Mouse (Mus musculus): ENCODE data around the gene Olfr620. TPM values are rescaled to one million over a fixed set of nuclear protein-coding genes. Genes with fewer than 3 reads are reported as not detected.

The Olfr620 gene
- not detected in 2 replicates for polyA plus RNA-seq (2016; fragmentation: Nextera tagmentation; extraction: Ambion mirVana)

GRCm38 (mm10) chr7:103612434-103612833, at the start of gene Olfr620:
TSS of gene Olfr620 (minus strand) at chr7:103612534.
- no peak within 1 kb of the TSS for H3K4me3 ChIP-seq
- 69% methylated on average over 2 of the region's 2 CpGs for WGBS
- no peaks in the 10 kb centered on the region for H3K9me3 ChIP-seq
- H3K4me1 ChIP-seq: no peaks in the 10 kb centered on the region
- no peaks in the 10 kb centered on the region for H3K36me3 ChIP-seq (replicated peaks)
- no peak for DNase-seq (ENCODE audit: low spot score)
- H3K27me3 ChIP-seq (replicated peaks; ENCODE audit: low read depth, poor library complexity, severe bottlenecking): no peaks in the 10 kb centered on the region
- H3K27ac ChIP-seq (replicated peaks): no peak within 1 kb of the TSS

DNA sequence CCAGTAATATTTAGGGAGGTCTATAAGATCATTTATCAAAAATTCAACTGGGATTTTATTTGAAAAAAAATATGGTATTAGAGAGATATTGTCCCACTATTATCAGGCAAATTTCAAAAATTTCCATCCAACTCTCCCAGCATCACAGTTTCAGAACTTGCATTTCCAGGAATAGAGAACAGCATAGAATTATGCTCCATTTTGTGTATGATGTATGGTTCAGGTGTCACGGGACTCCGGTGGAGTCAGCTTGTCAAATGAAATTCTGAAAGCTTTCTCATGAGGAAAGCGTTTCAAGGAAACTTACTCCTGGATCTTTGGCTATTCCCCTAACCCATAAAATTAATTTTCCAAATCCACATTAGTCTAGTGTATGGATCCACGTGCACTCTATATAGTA, 31.7 kb upstream of the Olfr620 start:
- Histone ChIP-seq H3K36me3 (replicated peaks) (no peaks in the 10 kb centered on the region), H3K4me1 (no peaks in the 10 kb centered on the region), H3K27me3 (replicated peaks; ENCODE audit: low read depth, poor library complexity, severe bottlenecking) (no peaks in the 10 kb centered on the region), H3K4me3 (no peak overlapping the region), H3K27ac (replicated peaks) (no peak overlapping the region), H3K9me3 (no peaks in the 10 kb centered on the region)
- DNase-seq (ENCODE audit: low spot score): no peak
- 88% methylated on average over 4 of the region's 4 CpGs for WGBS

- no peaks in the 10 kb centered on the region for H3K36me3 ChIP-seq (replicated peaks)
- H3K27me3 ChIP-seq (replicated peaks; ENCODE audit: low read depth, poor library complexity, severe bottlenecking): no peaks in the 10 kb centered on the region
- no peak within 1 kb of the TSS for H3K27ac ChIP-seq (replicated peaks)
- H3K9me3 ChIP-seq: no peaks in the 10 kb centered on the region
- no peak for DNase-seq (ENCODE audit: low spot score)
- 76% methylated on average over 1 of the region's 1 CpGs for WGBS
- H3K4me3 ChIP-seq: no peak within 1 kb of the TSS
- H3K4me1 ChIP-seq: no peaks in the 10 kb centered on the region
These were observed 30.3 kb upstream of the Olfr620 start, which contains the start of gene Olfr622 for GRCm38 (mm10) chr7:103642602-103643001. TSS of gene Olfr622 (minus strand) at chr7:103642702.

GRCm38 (mm10) chr7:103636795-103637194, 24.5 kb upstream of the Olfr620 start:
- H3K36me3 ChIP-seq (replicated peaks): no peaks in the 10 kb centered on the region
- no peak overlapping the region for H3K4me3 ChIP-seq
- no peaks in the 10 kb centered on the region for H3K27me3 ChIP-seq (replicated peaks; ENCODE audit: low read depth, poor library complexity, severe bottlenecking)
- no peak for DNase-seq (ENCODE audit: low spot score)
- no peaks in the 10 kb centered on the region for H3K9me3 ChIP-seq
- H3K4me1 ChIP-seq: no peaks in the 10 kb centered on the region
- no peak overlapping the region for H3K27ac ChIP-seq (replicated peaks)

- 85% methylated on average over 2 of the region's 2 CpGs for WGBS
- no peak for DNase-seq (ENCODE audit: low spot score)
- Histone ChIP-seq H3K36me3 (replicated peaks) (no peaks in the 10 kb centered on the region), H3K27me3 (replicated peaks; ENCODE audit: low read depth, poor library complexity, severe bottlenecking) (no peaks in the 10 kb centered on the region), H3K27ac (replicated peaks) (no peak overlapping the region), H3K4me3 (no peak overlapping the region), H3K9me3 (no peaks in the 10 kb centered on the region), H3K4me1 (no peaks in the 10 kb centered on the region)
These were observed 4.9 kb downstream of the Olfr620 start for GRCm38 (mm10) chr7:103607425-103607824.

DNA sequence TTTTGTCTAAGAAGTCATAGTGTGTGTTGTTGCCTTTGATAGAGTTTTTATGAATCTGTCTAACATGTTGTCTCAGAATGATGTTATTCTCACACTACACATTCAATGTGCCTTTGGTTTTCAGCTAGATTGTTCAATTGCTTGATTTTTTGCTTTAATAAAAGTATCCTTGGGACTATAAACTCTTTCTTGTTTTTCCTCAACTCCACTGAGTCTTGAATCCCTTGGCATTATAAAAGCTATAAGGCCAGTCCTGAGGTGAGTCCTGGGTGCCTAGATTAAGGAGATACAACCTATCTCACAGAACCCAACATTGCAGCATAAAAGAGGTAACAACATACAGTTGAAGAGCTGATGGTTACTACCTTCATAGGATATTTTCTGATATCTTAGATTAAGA, 12.1 kb downstream of the Olfr620 start, which contains the start of gene Olfr619:
Gene Olfr619 (plus strand): TSS at position 301 of the 400 bp plus-strand sequence.
- no peaks in the 10 kb centered on the region for H3K27me3 ChIP-seq (replicated peaks; ENCODE audit: low read depth, poor library complexity, severe bottlenecking)
- no peak for DNase-seq (ENCODE audit: low spot score)
- H3K4me1 ChIP-seq: no peaks in the 10 kb centered on the region
- no peaks in the 10 kb centered on the region for H3K9me3 ChIP-seq
- no peak within 1 kb of the TSS for H3K27ac ChIP-seq (replicated peaks)
- no peaks in the 10 kb centered on the region for H3K36me3 ChIP-seq (replicated peaks)
- no peak within 1 kb of the TSS for H3K4me3 ChIP-seq

GRCm38 (mm10) chr7:103589803-103590202, 22.5 kb downstream of the Olfr620 start, which contains the start of gene Olfr618:
TSS of gene Olfr618 (plus strand) at chr7:103590103.
- no peaks in the 10 kb centered on the region for H3K27me3 ChIP-seq (replicated peaks; ENCODE audit: low read depth, poor library complexity, severe bottlenecking)
- H3K4me1 ChIP-seq: no peaks in the 10 kb centered on the region
- no peak for DNase-seq (ENCODE audit: low spot score)
- no peak within 1 kb of the TSS for H3K27ac ChIP-seq (replicated peaks)
- H3K36me3 ChIP-seq (replicated peaks): no peaks in the 10 kb centered on the region
- H3K4me3 ChIP-seq: no peak within 1 kb of the TSS
- 68% methylated on average over 2 of the region's 2 CpGs for WGBS
- H3K9me3 ChIP-seq: no peaks in the 10 kb centered on the region

GRCm38 (mm10) chr7:103572761-103573160, 39.6 kb downstream of the Olfr620 start, which contains the start of gene Olfr617:
TSS of gene Olfr617 (plus strand) at chr7:103573061.
- Histone ChIP-seq H3K9me3 (no peaks in the 10 kb centered on the region), H3K36me3 (replicated peaks) (no peaks in the 10 kb centered on the region), H3K27me3 (replicated peaks; ENCODE audit: low read depth, poor library complexity, severe bottlenecking) (no peaks in the 10 kb centered on the region), H3K4me3 (no peak within 1 kb of the TSS), H3K4me1 (no peaks in the 10 kb centered on the region), H3K27ac (replicated peaks) (no peak within 1 kb of the TSS)
- no peak for DNase-seq (ENCODE audit: low spot score)
- 85% methylated on average over 1 of the region's 1 CpGs for WGBS

GRCm38 (mm10) chr7:103569043-103569442, 43.3 kb downstream of the Olfr620 start, which contains the start of gene Olfr616:
TSS of gene Olfr616 (minus strand) at chr7:103569143.
- no peak within 1 kb of the TSS for H3K27ac ChIP-seq (replicated peaks)
- H3K9me3 ChIP-seq: no peaks in the 10 kb centered on the region
- WGBS: 83% methylated on average over 3 of the region's 3 CpGs
- H3K36me3 ChIP-seq (replicated peaks): no peaks in the 10 kb centered on the region
- no peak for DNase-seq (ENCODE audit: low spot score)
- H3K4me1 ChIP-seq: no peaks in the 10 kb centered on the region
- no peaks in the 10 kb centered on the region for H3K27me3 ChIP-seq (replicated peaks; ENCODE audit: low read depth, poor library complexity, severe bottlenecking)
- H3K4me3 ChIP-seq: no peak within 1 kb of the TSS

- no peaks in the 10 kb centered on the region for H3K9me3 ChIP-seq
- no peaks in the 10 kb centered on the region for H3K4me1 ChIP-seq
- no peak within 1 kb of the TSS for H3K4me3 ChIP-seq
- H3K27me3 ChIP-seq (replicated peaks; ENCODE audit: low read depth, poor library complexity, severe bottlenecking): no peaks in the 10 kb centered on the region
- H3K36me3 ChIP-seq (replicated peaks): no peaks in the 10 kb centered on the region
- no peak within 1 kb of the TSS for H3K27ac ChIP-seq (replicated peaks)
- no peak for DNase-seq (ENCODE audit: low spot score)
- WGBS: 85% methylated on average over 2 of the region's 2 CpGs
These were observed 56.6 kb downstream of the Olfr620 start, which contains the start of gene Olfr615 for GRCm38 (mm10) chr7:103555779-103556178. TSS of gene Olfr615 (plus strand) at chr7:103556079.

Small RNA genes lying within 50 kb of the gene (microRNA-seq; reads per million reads assigned to microRNA genes)
- not detected for gene Gm26506

Other genes with a start within 250 kb of the Olfr620 start
- gene Olfr601, start 249.9 kb downstream of the Olfr620 start, polyA plus RNA-seq (2016; fragmentation: Nextera tagmentation; extraction: Ambion mirVana): not detected in 2 replicates
- not detected in 2 replicates for gene Olfr603, start 226.4 kb downstream of the Olfr620 start, polyA plus RNA-seq (2016; fragmentation: Nextera tagmentation; extraction: Ambion mirVana)
- not detected in 2 replicates for gene Usp17lc, start 197.5 kb downstream of the Olfr620 start, polyA plus RNA-seq (2016; fragmentation: Nextera tagmentation; extraction: Ambion mirVana)
- not detected in 2 replicates for gene Olfr605, start 167.1 kb downstream of the Olfr620 start, polyA plus RNA-seq (2016; fragmentation: Nextera tagmentation; extraction: Ambion mirVana)
- not detected in 2 replicates for gene Olfr606, start 163.5 kb downstream of the Olfr620 start, polyA plus RNA-seq (2016; fragmentation: Nextera tagmentation; extraction: Ambion mirVana)
- not detected in 2 replicates for gene Olfr607, start 148.4 kb downstream of the Olfr620 start, polyA plus RNA-seq (2016; fragmentation: Nextera tagmentation; extraction: Ambion mirVana)
- not detected in 2 replicates for gene Olfr608, start 142.7 kb downstream of the Olfr620 start, polyA plus RNA-seq (2016; fragmentation: Nextera tagmentation; extraction: Ambion mirVana)
- gene Olfr609, start 114.5 kb downstream of the Olfr620 start, polyA plus RNA-seq (2016; fragmentation: Nextera tagmentation; extraction: Ambion mirVana): not detected in 2 replicates
- gene Olfr610, start 100.4 kb downstream of the Olfr620 start, polyA plus RNA-seq (2016; fragmentation: Nextera tagmentation; extraction: Ambion mirVana): not detected in 2 replicates
- not detected in 2 replicates for gene Olfr611, start 91.7 kb downstream of the Olfr620 start, polyA plus RNA-seq (2016; fragmentation: Nextera tagmentation; extraction: Ambion mirVana)
- not detected in 2 replicates for gene Olfr612, start 69.8 kb downstream of the Olfr620 start, polyA plus RNA-seq (2016; fragmentation: Nextera tagmentation; extraction: Ambion mirVana)
- gene Olfr613, start 64.5 kb downstream of the Olfr620 start, polyA plus RNA-seq (2016; fragmentation: Nextera tagmentation; extraction: Ambion mirVana): not detected in 2 replicates
- not detected in 2 replicates for gene Olfr615, start 56.5 kb downstream of the Olfr620 start, polyA plus RNA-seq (2016; fragmentation: Nextera tagmentation; extraction: Ambion mirVana)
- not detected in 2 replicates for gene Olfr616, start 43.4 kb downstream of the Olfr620 start, polyA plus RNA-seq (2016; fragmentation: Nextera tagmentation; extraction: Ambion mirVana)
- not detected in 2 replicates for gene Olfr617, start 39.5 kb downstream of the Olfr620 start, polyA plus RNA-seq (2016; fragmentation: Nextera tagmentation; extraction: Ambion mirVana)
- not detected in 2 replicates for gene Olfr618, start 22.4 kb downstream of the Olfr620 start, polyA plus RNA-seq (2016; fragmentation: Nextera tagmentation; extraction: Ambion mirVana)
- gene Olfr619, start 12.0 kb downstream of the Olfr620 start, polyA plus RNA-seq (2016; fragmentation: Nextera tagmentation; extraction: Ambion mirVana): not detected in 2 replicates
- gene Olfr622, start 30.2 kb upstream of the Olfr620 start, polyA plus RNA-seq (2016; fragmentation: Nextera tagmentation; extraction: Ambion mirVana): not detected in 2 replicates
- gene Olfr623, start 51.2 kb upstream of the Olfr620 start, polyA plus RNA-seq (2016; fragmentation: Nextera tagmentation; extraction: Ambion mirVana): not detected in 2 replicates
- 0.04 and 0.05 TPM in 2 replicates for gene Olfr624, start 58.7 kb upstream of the Olfr620 start, polyA plus RNA-seq (2016; fragmentation: Nextera tagmentation; extraction: Ambion mirVana)
- not detected in 2 replicates for gene Olfr625-ps1, start 70.2 kb upstream of the Olfr620 start, polyA plus RNA-seq (2016; fragmentation: Nextera tagmentation; extraction: Ambion mirVana)
- not detected in 2 replicates for gene Olfr243, start 102.1 kb upstream of the Olfr620 start, polyA plus RNA-seq (2016; fragmentation: Nextera tagmentation; extraction: Ambion mirVana)
- gene Olfr628, start 117.8 kb upstream of the Olfr620 start, polyA plus RNA-seq (2016; fragmentation: Nextera tagmentation; extraction: Ambion mirVana): not detected in 2 replicates
- gene Olfr629, start 132.4 kb upstream of the Olfr620 start, polyA plus RNA-seq (2016; fragmentation: Nextera tagmentation; extraction: Ambion mirVana): not detected in 2 replicates
- not detected in 2 replicates for gene Olfr630, start 144.8 kb upstream of the Olfr620 start, polyA plus RNA-seq (2016; fragmentation: Nextera tagmentation; extraction: Ambion mirVana)
- not detected in 2 replicates for gene Olfr69, start 159.1 kb upstream of the Olfr620 start, polyA plus RNA-seq (2016; fragmentation: Nextera tagmentation; extraction: Ambion mirVana)
- not detected in 2 replicates for gene Olfr68, start 167.2 kb upstream of the Olfr620 start, polyA plus RNA-seq (2016; fragmentation: Nextera tagmentation; extraction: Ambion mirVana)
- gene Olfr67, start 179.3 kb upstream of the Olfr620 start, polyA plus RNA-seq (2016; fragmentation: Nextera tagmentation; extraction: Ambion mirVana): not detected in 2 replicates
- 142 and 287 TPM in 2 replicates for gene Hbb-bt, start 201.5 kb upstream of the Olfr620 start, polyA plus RNA-seq (2016; fragmentation: Nextera tagmentation; extraction: Ambion mirVana)
- 53.2 and 94.1 TPM in 2 replicates for gene Hbb-bs, start 215.6 kb upstream of the Olfr620 start, polyA plus RNA-seq (2016; fragmentation: Nextera tagmentation; extraction: Ambion mirVana)
- gene Hbb-bh2, start 228.0 kb upstream of the Olfr620 start, polyA plus RNA-seq (2016; fragmentation: Nextera tagmentation; extraction: Ambion mirVana): 0.29 TPM in 1 of 2 replicates, not detected in the other
- 2,995 and 3,161 TPM in 2 replicates for gene Hbb-bh1, start 230.6 kb upstream of the Olfr620 start, polyA plus RNA-seq (2016; fragmentation: Nextera tagmentation; extraction: Ambion mirVana)
- 6,247 and 7,270 TPM in 2 replicates for gene Hbb-y, start 240.7 kb upstream of the Olfr620 start, polyA plus RNA-seq (2016; fragmentation: Nextera tagmentation; extraction: Ambion mirVana)